Mouse (Mus musculus): ENCODE results near the gene Babam2.

- TF ChIP-seq CTCF (IDR thresholded peaks at IDR 0.05; ENCODE audit: extremely low read depth, insufficient read length, insufficient replicate concordance, low read depth, low read length) (no peak), POLR2A (IDR thresholded peaks at IDR 0.05; ENCODE audit: low read depth, low read length) (no peak)
Observed at GRCm38 (mm10) chr5:31962346-31962745, 264.9 kb downstream of the Babam2 start.

Measured in small intestine, adult 2 months (tissue).